Mouse (Mus musculus) left cerebral cortex, postnatal 14 days (tissue): Measurements from ENCODE around the gene Arhgef2. TPM values are rescaled to one million over a fixed set of nuclear protein-coding genes. Genes with fewer than 3 reads are reported as not detected.
A peak's percentile ranks its signal among the peaks of the same experiment; 100 is the strongest.

Experiments used
- DNase-seq, 2 experiments: peaks; one replicate each; pipeline ENCODE4 v3.0.0; 2021 to 2022; ENCODE audit warnings: low spot score in 2 of 2, mixed read lengths in 1 of 2
- intact Hi-C: fragments of 180-260 bp; cut with DNase I; formaldehyde crosslinking; loops from one replicate; pipeline ENCODE4 v1.15.1; 2025
- total RNA-seq, 2 experiments: library from RNA; stranded (reverse); gene quantifications; 2 replicates each; pipeline ENCODE4 v1.2.3; 2021

Gene Arhgef2
- total RNA-seq, 2 experiments from 2014 or later, result 310 to 316 TPM

GRCm38 (mm10) chr3:88630849-88631341 lies 25.1 kb downstream of the Arhgef2 start:
- intact Hi-C loops, result no loop called here
- DNase-seq, result peak; percentile 66 to 71

- no peak for DNase-seq
- intact Hi-C loops, result loop anchor here (2.0 kb wide), 1 partner anchor 25 kb away; no protein-coding TSS in a partner anchor
Measured at GRCm38 (mm10) chr3:88631921-88632587, 26.3 kb downstream of the Arhgef2 start.

GRCm38 (mm10) chr3:88633056-88633455 lies 27.3 kb downstream of the Arhgef2 start:
- DNase-seq, result no peak
- intact Hi-C loops, result loop anchor here (2.0 kb wide), 1 partner anchor 26 kb away; no protein-coding TSS in a partner anchor

- no peak for DNase-seq
- intact Hi-C loops, result no loop called here
Measured at GRCm38 (mm10) chr3:88635506-88636275, 29.9 kb downstream of the Arhgef2 start.

- DNase-seq, result no peak
- intact Hi-C loops, result no loop called here
Measured at GRCm38 (mm10) chr3:88636555-88636986, 30.8 kb downstream of the Arhgef2 start.

GRCm38 (mm10) chr3:88637134-88637533 lies 31.4 kb downstream of the Arhgef2 start:
- DNase-seq, result no peak
- intact Hi-C loops, result no loop called here

- DNase-seq, result no peak
- intact Hi-C loops, result no loop called here
Measured at GRCm38 (mm10) chr3:88639239-88639638, 33.5 kb downstream of the Arhgef2 start.

- intact Hi-C loops, result no loop called here
- peak; percentile 73 to 92 for DNase-seq
Measured at GRCm38 (mm10) chr3:88640676-88641075, 34.9 kb downstream of the Arhgef2 start.

- DNase-seq, result no peak
- intact Hi-C loops, result no loop called here
Measured at GRCm38 (mm10) chr3:88643078-88643477, 37.3 kb downstream of the Arhgef2 start.

GRCm38 (mm10) chr3:88645937-88646336 lies 40.2 kb downstream of the Arhgef2 start:
- no peak for DNase-seq
- intact Hi-C loops, result no loop called here

- intact Hi-C loops, result no loop called here
- DNase-seq, result no peak
Measured at GRCm38 (mm10) chr3:88646426-88646995, 40.7 kb downstream of the Arhgef2 start.

- intact Hi-C loops, result no loop called here
- DNase-seq, result no peak
Measured at GRCm38 (mm10) chr3:88647076-88647475, 41.3 kb downstream of the Arhgef2 start.

- intact Hi-C loops, result no loop called here
- DNase-seq, result no peak
Measured at GRCm38 (mm10) chr3:88647779-88648413, 42.1 kb downstream of the Arhgef2 start.

GRCm38 (mm10) chr3:88648452-88649168 lies 42.8 kb downstream of the Arhgef2 start:
- no peak for DNase-seq
- intact Hi-C loops, result no loop called here

- no peak for DNase-seq
- intact Hi-C loops, result no loop called here
Measured at GRCm38 (mm10) chr3:88649186-88649585, 43.4 kb downstream of the Arhgef2 start.

GRCm38 (mm10) chr3:88649967-88650366 lies 44.2 kb downstream of the Arhgef2 start:
- intact Hi-C loops, result no loop called here

GRCm38 (mm10) chr3:88650713-88651504 lies 45.1 kb downstream of the Arhgef2 start:
- no peak for DNase-seq
- intact Hi-C loops, result no loop called here

More at GRCm38 (mm10) chr3:88649967-88650366, 44.2 kb downstream of the Arhgef2 start:
- no peak for DNase-seq
